Mouse (Mus musculus) forelimb bud, embryonic 11.5 days (tissue): Measurements from ENCODE around the gene Sytl3.

Experiments
- DNase-seq: peaks from one replicate; pipeline ENCODE4 v3.0.0-alpha.2; 2012; ENCODE audit warnings: low read depth, low spot score

Gene Sytl3

GRCm38 (mm10) chr17:6736306-6737272 lies 77.7 kb downstream of the Sytl3 start:
- DNase-seq, result no peak

DNA sequence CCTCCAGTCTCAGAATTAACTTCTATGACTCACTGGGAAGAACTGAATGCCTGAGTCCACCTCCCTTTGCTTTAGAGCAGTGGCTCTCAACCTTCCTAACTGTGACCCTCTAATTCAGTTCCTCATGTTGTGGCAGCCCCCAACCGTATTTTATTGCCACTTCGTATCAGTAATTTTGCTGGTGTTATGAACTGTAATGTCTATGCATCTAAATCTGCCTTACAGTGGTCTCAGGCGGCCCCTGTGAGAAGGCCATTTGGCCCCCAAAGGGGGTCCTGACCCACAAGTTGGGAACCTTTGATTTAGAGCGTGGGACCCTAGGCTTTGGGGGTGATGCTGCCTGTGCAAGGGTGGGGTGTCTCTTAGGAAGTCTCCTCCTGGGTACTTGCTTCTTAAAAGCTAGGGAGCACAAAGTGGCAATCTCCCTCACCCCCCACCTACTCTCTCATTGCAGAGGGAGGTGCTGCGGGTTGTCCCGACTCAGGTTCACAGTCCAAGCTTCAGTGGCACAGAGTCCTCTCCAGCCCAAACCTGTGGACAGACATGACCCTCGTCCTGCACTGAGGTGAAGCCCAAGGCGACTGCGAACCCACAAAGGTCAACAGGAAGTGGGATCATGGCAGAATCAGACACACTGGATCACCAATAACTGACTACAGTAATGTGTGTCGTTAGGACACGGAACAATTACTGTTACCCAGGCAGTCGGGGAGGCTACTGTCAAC lies 78.5 kb downstream of the Sytl3 start:
- no peak for DNase-seq

- no peak for DNase-seq
Measured at GRCm38 (mm10) chr17:6738836-6739235, 79.9 kb downstream of the Sytl3 start.

GRCm38 (mm10) chr17:6739266-6739665 lies 80.4 kb downstream of the Sytl3 start:
- DNase-seq, result no peak

- DNase-seq, result no peak
Measured at GRCm38 (mm10) chr17:6739756-6740155, 80.9 kb downstream of the Sytl3 start.

GRCm38 (mm10) chr17:6740331-6741170 lies 81.7 kb downstream of the Sytl3 start:
- DNase-seq, result no peak

- DNase-seq, result no peak
Measured at GRCm38 (mm10) chr17:6741271-6741670, 82.4 kb downstream of the Sytl3 start.

- DNase-seq, result no peak
Measured at GRCm38 (mm10) chr17:6742083-6743038, 83.5 kb downstream of the Sytl3 start.

- no peak for DNase-seq
Measured at GRCm38 (mm10) chr17:6743039-6743575, 84.2 kb downstream of the Sytl3 start.

- DNase-seq, result no peak
Measured at GRCm38 (mm10) chr17:6743787-6744239, 84.9 kb downstream of the Sytl3 start.

GRCm38 (mm10) chr17:6744366-6744765 lies 85.5 kb downstream of the Sytl3 start:
- no peak for DNase-seq

GRCm38 (mm10) chr17:6744871-6745270 lies 86.0 kb downstream of the Sytl3 start:
- no peak for DNase-seq

DNA sequence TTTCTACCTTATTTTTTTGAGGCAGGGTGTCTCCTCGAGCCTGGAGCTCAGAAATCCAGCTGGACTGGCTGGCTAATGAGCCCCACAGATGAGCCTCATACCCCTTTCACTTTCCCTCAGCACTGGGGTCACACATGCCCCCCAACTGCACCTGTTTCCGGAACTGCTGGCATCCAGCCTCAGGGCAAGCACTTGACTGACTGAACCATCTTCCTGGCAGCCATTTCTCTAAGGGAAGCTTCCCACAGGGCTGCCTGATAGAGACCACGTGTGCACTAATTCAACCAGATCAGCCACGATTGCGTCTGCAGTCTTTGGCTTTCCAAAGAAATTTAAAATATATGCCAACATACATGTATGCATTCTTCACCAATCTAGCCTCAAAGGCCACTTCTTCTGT lies 86.6 kb downstream of the Sytl3 start:
- DNase-seq, result no peak

DNA sequence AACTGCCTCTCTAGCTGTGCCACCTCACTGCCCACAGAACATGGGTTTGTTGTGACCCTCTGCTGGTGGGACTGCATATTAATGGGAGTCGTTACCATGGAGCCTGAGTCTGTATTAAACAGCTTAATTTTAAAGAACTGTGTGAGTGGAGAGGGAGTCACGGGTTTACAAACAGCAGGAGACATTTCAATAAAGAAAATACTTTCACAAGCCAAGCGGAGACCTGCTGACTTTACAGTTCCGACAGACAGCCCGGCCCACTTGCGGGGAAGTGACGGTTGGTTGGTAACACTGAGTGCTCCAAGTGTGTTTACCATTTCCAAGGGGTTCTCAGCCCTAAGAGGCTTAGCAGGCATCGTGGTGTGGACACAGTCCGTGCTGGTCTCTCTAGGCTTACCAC lies 87.1 kb downstream of the Sytl3 start:
- DNase-seq, result no peak

DNA sequence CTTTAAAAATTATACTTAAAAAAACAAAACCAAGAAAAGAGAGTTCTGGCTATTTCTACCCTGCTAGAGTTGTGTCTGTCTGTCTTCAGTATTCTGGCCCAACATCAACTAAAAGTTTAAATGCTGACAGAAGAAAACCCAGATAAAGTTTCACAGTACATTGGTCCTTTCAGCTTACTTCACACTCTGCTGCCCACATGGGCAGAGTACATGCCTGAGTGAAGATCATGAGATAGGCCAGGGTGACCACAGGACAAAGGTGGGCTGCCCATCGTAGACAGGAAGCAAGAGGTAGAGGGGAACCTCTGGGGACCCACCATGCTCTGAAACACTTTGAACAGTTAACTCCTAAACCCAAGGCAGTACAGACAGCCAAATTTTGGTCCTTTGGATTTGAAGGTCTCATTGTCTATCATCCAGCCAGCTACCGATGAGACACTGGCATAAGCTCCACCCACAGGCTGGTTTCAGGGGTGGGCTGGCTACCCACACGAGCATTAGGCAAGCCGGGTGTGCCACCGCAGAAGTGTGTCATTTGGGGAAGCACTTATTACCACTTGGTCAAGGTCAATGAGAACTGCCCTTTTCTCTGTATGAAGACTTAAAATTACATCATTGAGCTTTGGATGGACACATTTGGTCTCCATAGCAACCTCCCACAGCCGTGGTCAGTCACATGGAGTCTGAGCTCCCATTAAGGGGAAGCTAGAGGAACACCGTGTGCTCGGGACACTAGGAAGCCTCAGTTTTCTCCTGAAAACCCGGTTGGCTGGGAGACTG lies 87.7 kb downstream of the Sytl3 start:
- DNase-seq, result no peak

GRCm38 (mm10) chr17:6747478-6747877 lies 88.6 kb downstream of the Sytl3 start:
- no peak for DNase-seq

DNA sequence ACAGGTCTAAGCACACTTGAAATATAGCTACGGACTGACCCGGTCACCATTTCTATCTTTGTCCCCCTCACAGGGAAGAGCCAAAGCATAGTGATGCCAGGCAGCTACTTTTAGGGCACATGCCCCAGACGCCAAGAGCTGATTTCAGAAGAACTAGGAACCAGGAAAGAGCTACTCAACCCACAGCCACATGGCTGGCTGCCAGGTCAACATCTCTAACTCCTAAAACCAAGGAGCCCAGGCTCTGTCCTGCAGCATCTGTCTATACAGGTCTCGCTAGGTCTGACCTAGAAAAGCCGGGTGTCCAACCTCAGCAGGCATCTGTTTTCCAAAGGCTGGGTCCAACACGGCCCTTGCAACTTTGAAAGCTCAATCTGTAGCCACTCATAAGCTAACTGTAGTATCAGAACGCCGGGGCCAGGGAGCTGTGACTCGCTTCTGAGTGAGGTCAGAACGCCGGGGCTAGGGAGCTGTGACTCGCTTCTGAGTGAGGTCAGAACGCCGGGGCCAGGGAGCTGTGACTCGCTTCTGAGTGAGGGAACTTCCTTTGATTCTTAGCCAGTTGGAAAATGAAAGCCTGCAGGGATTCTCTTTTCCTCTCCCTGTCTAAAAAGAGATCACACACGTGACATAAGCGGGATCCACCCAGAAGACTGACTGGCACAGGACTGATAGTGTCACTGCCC lies 90.0 kb downstream of the Sytl3 start:
- DNase-seq, result no peak

DNA sequence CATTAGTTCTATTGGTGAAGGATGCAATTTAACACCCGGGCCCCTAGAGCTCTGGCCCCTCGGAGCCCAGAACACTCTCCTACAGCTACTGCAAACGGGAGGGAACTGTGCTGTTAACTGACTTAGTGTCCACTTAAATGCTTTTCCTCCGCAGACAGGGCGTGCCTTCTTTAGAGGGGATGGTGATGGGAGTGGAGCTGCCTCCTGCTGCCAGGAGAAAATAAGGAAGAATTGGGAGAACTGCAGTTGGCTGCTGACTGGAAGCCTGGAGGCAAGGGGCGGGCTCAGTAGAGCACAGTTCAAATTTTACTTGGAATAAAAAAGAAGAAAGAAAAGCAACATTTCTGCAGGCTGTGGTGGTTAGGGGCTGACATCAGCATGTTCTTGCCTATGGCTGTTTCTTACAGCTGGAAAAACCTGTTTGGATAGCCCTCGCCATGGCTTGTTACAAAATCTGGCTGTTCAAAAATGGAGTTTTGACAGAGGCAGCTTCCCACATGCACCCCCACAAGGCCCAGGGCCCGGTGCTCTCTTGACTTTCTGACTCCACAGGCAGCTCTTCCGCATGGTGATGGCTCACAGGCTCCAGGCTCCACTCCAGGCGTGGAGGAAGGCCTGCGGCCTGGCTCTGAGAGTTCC lies 92.4 kb downstream of the Sytl3 start:
- no peak for DNase-seq
